Mouse (Mus musculus): ENCODE data around the gene Dscaml1. TPM values are rescaled to one million over a fixed set of nuclear protein-coding genes. Genes with fewer than 3 reads are reported as not detected.

Dscaml1 gene
- polyA plus RNA-seq, 1 experiment from 2014 or later: 1.3 TPM

DNA sequence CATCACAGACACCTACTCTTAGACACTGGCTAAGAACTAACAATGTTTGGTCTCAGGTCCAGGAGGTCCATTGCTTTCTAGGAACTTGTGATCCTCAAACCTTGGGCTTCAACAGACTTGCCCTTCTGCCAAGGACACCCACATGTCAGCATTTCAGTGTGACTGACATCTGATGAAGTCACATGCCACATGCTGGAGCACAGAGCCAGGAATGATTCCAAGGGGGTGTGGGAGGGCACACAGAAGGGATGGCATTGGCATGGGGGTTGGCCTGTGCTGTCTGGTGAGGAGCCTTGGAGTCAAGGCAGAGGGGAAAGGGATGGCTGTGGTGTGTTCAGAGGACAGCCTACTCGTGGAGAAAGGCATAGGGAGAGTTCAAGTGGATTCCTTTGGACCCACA is 210.9 kb downstream of the Dscaml1 start:
- 38% methylated on average over 1 of the region's 1 CpGs for WGBS
- no peak for ATAC-seq (ENCODE audit: insufficient number of reproducible peaks, low FRiP score, low TSS enrichment, low read depth)

DNA sequence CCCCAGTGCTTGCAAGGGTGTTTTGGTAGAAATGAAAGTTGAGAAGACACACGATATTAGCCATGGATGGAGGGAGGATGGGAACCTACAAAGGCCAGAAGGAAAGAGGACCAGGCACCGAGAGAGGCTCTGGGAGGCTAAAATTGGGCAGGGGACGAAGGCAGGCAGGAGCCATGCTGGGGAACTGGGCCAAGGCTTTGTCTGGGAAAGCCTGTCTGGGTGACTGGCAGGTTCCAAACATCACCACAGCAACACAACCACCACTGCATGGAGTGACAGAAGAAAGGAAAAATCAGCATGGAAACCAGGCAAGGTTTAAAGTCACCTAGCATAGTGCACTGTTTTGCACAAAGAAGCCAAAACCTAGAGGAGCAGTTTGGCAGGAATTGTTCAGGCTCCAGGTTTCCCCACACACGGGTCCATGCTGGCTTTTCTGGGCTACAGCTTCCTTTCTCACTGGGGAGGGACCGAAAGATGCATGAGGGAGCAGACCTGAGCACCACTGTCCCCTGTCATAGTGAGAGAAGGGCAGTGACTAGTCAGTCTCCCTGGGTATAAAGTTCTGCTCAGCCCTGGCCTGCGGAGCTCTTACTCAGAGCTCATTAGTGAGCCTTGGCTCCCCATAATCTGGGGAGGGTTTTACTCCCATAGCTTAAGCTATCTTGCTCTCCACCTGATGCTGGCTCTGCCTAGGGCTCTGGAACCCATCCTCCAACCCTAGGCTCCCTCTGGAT is 211.9 kb downstream of the Dscaml1 start:
- Histone ChIP-seq H3K4me1 (peaks cover 5% of the 10 kb centered on the region; the same call in 1 of the 2 replicates), H3K27ac (replicated peaks) (no peak overlapping the region), H3K36me3 (no peaks in the 10 kb centered on the region), H3K9ac (no peak overlapping the region), H3K9me3 (replicated peaks) (no peaks in the 10 kb centered on the region), H3K27me3 (no peaks in the 10 kb centered on the region), H3K4me3 (replicated peaks) (no peak overlapping the region), H3K4me2 (replicated peaks) (no peak overlapping the region)
- no peak for ATAC-seq (ENCODE audit: insufficient number of reproducible peaks, low FRiP score, low TSS enrichment, low read depth)
- 67% methylated on average over 6 of the region's 6 CpGs for WGBS

More for the DNA sequence above, 210.9 kb downstream of the Dscaml1 start:
- Histone ChIP-seq H3K27me3 (no peaks in the 10 kb centered on the region), H3K9me3 (replicated peaks) (no peaks in the 10 kb centered on the region), H3K4me1 (peaks cover 14% of the 10 kb centered on the region), H3K4me3 (replicated peaks) (no peak overlapping the region), H3K27ac (replicated peaks) (no peak overlapping the region), H3K4me2 (replicated peaks) (no peak overlapping the region), H3K9ac (no peak overlapping the region), H3K36me3 (no peaks in the 10 kb centered on the region)

DNA sequence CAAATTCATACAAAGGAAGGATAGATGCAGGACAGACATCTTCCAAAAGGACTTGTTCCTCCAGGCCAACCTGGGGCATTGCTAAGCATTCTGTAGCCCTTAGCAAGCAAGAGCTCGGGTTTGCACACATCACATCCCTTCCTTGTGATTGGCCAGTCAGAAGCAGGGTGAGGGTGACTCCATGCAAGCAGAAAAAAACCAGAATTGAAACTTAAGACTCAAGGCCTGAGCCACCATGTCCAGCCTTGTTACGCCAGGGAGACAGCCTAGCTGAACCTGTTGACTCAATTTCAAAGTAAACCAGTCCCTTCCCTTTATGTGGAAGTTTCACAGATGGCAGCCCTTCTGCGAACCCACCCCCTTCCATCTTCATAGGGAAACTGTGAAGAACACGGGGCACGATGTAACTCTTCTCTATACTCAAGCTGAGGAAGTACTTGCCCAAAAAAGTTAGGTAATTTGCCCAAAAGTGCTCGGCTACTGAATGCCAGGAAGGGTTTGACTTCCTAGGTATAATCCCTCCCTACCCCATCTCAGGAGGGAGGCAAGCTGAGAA is 218.5 kb downstream of the Dscaml1 start:
- Histone ChIP-seq H3K4me2 (replicated peaks) (no peak overlapping the region), H3K27ac (replicated peaks) (no peak overlapping the region), H3K27me3 (no peaks in the 10 kb centered on the region), H3K9me3 (replicated peaks) (no peaks in the 10 kb centered on the region), H3K4me1 (0 out of 2 replicates have a peak, but pooled peaks cover 3% of the 10 kb centered on the region), H3K36me3 (no peaks in the 10 kb centered on the region), H3K4me3 (replicated peaks) (no peak overlapping the region), H3K9ac (no peak overlapping the region)
- 58% methylated on average over 6 of the region's 6 CpGs for whole genome bisulfite sequencing
- ATAC-seq (ENCODE audit: insufficient number of reproducible peaks, low FRiP score, low TSS enrichment, low read depth): no peak

DNA sequence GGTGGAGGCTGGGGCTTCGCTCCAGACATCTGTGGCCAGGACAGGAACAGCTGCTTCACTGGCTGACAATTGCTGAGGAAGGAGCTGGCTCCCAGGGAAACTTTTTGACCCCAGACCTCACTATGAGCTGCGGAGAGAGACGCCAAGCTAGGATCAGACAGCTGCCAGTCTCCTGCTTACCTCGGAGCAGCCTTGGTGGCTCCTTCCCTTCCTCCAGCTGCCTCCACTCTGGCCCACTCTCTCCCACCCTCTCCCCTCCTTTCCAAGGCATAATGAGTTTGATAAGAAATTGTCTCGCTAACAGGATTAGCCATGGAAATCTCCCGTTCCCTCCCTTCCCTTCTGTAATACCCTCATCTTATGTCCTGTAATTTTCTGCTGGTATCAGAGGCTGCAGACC is 219.1 kb downstream of the Dscaml1 start:
- H3K4me1 ChIP-seq: 0 out of 2 replicates have a peak, but pooled peaks cover 3% of the 10 kb centered on the region
- no peaks in the 10 kb centered on the region for H3K27me3 ChIP-seq
- H3K27ac ChIP-seq (replicated peaks): no peak overlapping the region
- no peak overlapping the region for H3K9ac ChIP-seq
- H3K9me3 ChIP-seq (replicated peaks): no peaks in the 10 kb centered on the region
- H3K4me2 ChIP-seq (replicated peaks): no peak overlapping the region
- no peaks in the 10 kb centered on the region for H3K36me3 ChIP-seq
- no peak overlapping the region for H3K4me3 ChIP-seq (replicated peaks)
- 29% methylated on average over 6 of the region's 6 CpGs for WGBS
- ATAC-seq (ENCODE audit: insufficient number of reproducible peaks, low FRiP score, low TSS enrichment, low read depth): no peak

DNA sequence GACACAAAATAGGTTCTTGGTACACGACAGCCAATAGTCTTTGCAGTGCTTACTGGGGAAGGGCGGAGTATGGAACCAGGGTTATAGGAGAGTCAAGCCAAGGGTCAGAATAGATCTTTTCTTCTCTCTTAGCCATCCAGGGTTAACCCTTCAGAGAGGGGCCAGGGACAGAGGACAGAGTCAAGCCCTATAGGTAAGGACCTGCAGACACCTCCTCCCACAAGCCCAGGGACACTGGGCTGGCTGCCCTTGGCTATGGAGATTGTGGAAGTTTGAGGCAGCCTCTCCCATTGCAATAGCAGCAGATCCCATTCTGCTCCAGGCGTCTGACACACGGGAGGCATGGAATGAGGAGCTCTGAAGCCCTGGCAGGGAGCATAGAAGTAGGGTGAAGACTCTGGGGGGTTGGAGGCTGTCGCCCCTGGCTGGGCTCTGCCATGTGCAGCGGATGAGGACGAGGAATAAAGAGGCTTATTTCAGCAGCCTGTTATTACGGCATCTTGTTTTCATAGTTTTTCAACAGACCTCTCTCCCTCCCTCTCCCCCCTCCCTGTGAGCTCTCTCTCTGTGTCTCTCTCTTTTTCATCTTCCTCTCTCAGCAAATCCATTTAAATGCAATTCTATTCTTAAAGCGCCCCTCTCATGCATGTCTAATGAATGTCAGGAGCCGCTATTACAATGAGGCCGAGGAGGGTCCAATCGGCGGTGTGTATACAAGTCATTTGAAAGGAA is 224.8 kb downstream of the Dscaml1 start:
- Histone ChIP-seq H3K9ac (no peak overlapping the region), H3K4me3 (replicated peaks) (no peak overlapping the region), H3K27ac (replicated peaks) (no peak overlapping the region; the same call in 1 of the 2 replicates), H3K36me3 (no peaks in the 10 kb centered on the region), H3K4me1 (peaks cover 10% of the 10 kb centered on the region; the same call in 1 of the 2 replicates), H3K4me2 (replicated peaks) (no peak overlapping the region), H3K9me3 (replicated peaks) (no peaks in the 10 kb centered on the region), H3K27me3 (no peaks in the 10 kb centered on the region)
- no peak for ATAC-seq (ENCODE audit: insufficient number of reproducible peaks, low FRiP score, low TSS enrichment, low read depth)
- WGBS: 29% methylated on average over 13 of the region's 13 CpGs

DNA sequence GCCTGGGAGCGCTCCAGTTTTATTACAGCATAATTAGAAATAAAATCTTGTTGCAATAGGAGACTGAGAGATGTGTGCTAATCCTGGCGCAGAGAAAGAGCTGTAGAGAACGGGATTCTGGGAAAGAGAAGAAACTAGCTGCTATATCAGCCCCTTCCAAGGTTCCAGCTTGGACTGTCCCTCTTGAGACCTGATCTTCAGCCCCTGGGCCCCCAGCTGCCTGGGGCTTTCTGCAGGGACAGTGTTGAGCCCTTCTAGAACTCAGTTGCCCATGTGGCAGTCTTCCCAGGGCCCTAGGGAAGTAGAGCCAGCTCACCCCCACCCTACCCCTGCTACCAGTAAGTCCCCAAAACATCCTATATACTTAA is 225.4 kb downstream of the Dscaml1 start:
- Histone ChIP-seq H3K27me3 (no peaks in the 10 kb centered on the region), H3K9me3 (replicated peaks) (no peaks in the 10 kb centered on the region), H3K27ac (replicated peaks) (no peak overlapping the region; the same call in 1 of the 2 replicates), H3K4me1 (peaks cover 10% of the 10 kb centered on the region; the same call in 1 of the 2 replicates), H3K9ac (no peak overlapping the region), H3K4me3 (replicated peaks) (no peak overlapping the region), H3K4me2 (replicated peaks) (no peak overlapping the region), H3K36me3 (no peaks in the 10 kb centered on the region)
- no peak for ATAC-seq (ENCODE audit: insufficient number of reproducible peaks, low FRiP score, low TSS enrichment, low read depth)
- 41% methylated on average over 3 of the region's 3 CpGs for WGBS

DNA sequence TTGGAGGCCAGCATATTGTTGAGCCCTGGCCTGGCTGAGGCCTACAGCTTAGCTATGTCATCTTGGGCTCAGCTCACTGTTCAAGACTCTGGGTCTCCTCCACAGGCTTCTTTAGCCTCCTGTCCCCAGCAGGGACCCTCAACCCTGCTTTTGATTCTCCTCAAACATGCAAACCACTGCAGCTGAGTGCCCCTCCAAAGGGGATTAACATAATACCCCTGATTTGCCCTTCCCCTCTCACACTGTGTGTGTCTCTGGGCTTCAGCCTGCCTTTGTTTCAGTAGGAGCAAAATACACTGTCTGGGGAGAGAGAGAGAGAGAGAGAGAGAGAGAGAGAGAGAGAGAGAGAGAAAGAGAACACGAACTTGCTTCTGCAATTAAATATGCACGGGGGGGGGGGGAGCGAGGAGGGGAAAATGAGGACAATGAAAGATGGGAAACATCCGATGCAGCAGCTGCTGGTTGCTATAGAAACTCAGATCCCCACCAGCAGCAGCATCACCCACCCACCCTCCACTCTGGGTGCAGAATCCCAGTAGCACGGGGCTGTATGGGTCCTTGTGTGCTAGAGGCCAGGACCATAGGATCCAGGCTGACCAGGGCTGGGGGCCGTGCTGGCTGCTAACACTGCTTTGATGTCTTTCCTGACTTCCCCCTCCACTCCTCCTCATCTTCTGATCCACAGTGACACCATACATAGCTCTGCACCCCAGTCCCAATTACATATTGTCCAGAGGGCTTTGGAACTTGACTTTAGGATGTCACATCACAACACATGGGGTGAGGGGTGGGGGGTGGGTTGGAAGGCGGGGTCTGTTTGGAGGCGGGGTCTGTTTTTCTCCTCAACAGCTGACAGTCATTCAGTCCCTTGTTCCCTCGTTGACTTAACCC is 231.0 kb downstream of the Dscaml1 start:
- H3K4me1 ChIP-seq: peaks cover 4% of the 10 kb centered on the region; the same call in 1 of the 2 replicates
- H3K4me3 ChIP-seq (replicated peaks): no peak overlapping the region
- ATAC-seq (ENCODE audit: insufficient number of reproducible peaks, low FRiP score, low TSS enrichment, low read depth): 0 out of 2 replicates have a peak, but pooled peaks have one; percentile 35
- H3K9me3 ChIP-seq (replicated peaks): no peaks in the 10 kb centered on the region
- H3K9ac ChIP-seq: no peak overlapping the region
- no peaks in the 10 kb centered on the region for H3K27me3 ChIP-seq
- no peaks in the 10 kb centered on the region for H3K36me3 ChIP-seq
- WGBS: 15% methylated on average over 8 of the region's 9 CpGs
- no peak overlapping the region for H3K4me2 ChIP-seq (replicated peaks)
- no peak overlapping the region for H3K27ac ChIP-seq (replicated peaks)

DNA sequence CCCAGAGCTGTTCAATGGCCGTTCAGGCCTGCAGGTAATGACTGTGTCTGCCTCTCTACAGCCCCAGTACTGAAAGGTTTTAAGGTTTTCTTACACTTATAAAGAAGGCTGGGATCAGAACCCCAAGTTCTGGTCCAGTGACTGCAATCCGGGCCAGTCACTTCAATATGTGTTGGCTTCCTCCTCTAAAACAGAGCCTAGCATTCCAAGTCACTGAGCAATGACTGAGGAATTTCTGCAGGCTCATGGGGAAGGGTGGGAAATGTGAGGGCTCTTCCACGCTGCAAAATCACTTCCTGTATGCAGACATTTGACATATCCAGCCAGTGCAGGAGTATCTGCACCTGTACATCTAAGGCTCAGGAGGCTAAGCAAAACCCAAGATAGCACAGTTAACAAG is 233.8 kb downstream of the Dscaml1 start:
- WGBS: 55% methylated on average over 3 of the region's 3 CpGs

DNA sequence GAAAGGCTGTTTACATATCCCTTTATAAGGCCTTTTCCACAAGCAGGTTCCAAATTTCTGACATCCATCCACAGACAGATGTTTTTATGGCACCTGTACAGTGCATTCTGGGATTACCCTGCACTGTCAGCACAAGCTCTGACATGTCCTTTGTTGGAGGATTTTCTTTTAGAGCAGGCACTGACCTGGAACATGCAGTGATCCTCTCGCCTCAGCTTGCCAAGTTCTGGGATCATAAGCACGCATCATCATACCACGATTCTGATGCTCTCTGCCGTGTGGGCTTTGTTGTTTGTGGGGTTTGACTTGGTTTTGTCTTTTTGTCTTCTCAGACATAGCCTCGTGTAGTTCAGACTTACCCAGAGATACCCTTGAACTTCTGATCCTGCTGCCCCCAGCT is 236.0 kb downstream of the Dscaml1 start:
- Histone ChIP-seq H3K4me2 (replicated peaks) (no peak overlapping the region), H3K27ac (replicated peaks) (no peak overlapping the region), H3K36me3 (no peaks in the 10 kb centered on the region), H3K27me3 (no peaks in the 10 kb centered on the region), H3K4me1 (peaks cover 21% of the 10 kb centered on the region), H3K4me3 (replicated peaks) (no peak overlapping the region), H3K9ac (no peak overlapping the region), H3K9me3 (replicated peaks) (no peaks in the 10 kb centered on the region)
- ATAC-seq (ENCODE audit: insufficient number of reproducible peaks, low FRiP score, low TSS enrichment, low read depth): no peak
- WGBS: 48% methylated on average over 5 of the region's 5 CpGs

More for the DNA sequence above, 233.8 kb downstream of the Dscaml1 start:
- Histone ChIP-seq H3K9ac (no peak overlapping the region), H3K36me3 (no peaks in the 10 kb centered on the region), H3K4me2 (replicated peaks) (no peak overlapping the region), H3K27ac (replicated peaks) (no peak overlapping the region), H3K27me3 (no peaks in the 10 kb centered on the region), H3K4me3 (replicated peaks) (no peak overlapping the region), H3K9me3 (replicated peaks) (no peaks in the 10 kb centered on the region), H3K4me1 (peaks cover 20% of the 10 kb centered on the region)
- ATAC-seq (ENCODE audit: insufficient number of reproducible peaks, low FRiP score, low TSS enrichment, low read depth): no peak

DNA sequence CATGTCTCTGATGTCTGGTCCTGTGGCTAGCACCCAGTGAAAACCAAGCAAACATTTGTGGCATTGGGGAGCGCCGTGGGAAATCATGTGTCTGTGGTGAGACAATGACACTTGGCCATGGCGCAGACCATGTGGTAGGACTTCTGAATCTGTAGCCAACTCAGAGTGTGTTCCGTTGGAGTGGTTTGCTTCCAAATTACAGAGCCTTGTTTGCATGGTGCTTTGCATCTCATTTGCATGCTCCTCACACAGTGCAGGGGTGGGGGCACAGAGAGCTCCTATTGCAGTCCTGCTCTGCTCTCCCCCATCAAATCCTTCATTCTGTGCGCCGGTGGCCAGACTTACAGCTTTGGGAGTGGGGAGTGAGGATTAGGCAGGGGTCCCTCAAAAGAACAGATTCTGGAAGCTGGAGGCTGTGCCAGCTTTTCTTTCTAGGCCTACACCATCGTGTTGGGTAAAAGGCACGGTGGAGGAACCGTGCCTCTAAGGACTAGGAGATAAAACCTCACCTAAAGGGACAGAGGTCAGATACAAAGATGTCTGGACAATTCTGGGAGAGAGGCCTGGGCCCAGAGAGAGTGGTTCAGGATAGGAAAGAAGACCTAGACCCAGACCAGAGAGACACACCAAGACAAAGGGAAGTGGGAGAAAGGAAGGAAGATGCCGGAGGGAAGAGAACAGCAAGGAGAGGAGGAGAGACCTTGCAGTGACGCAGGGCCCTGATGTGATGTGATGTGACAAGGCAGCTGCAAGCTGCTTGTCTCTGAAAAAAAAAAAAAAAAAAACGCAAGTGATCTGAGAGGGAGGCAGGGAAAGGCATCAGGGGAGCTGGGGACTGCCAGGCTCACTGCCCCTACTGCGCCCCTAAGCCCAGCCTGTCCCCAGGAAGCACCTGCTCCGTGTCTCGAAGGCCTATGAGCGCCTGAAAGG is 237.2 kb downstream of the Dscaml1 start:
- Histone ChIP-seq H3K27ac (replicated peaks) (peak overlapping the region; percentile 71; the same call in 1 of the 2 replicates), H3K4me1 (peaks cover 21% of the 10 kb centered on the region)
- peak; percentile 25; the same call in 1 of the 2 replicates for ATAC-seq (ENCODE audit: insufficient number of reproducible peaks, low FRiP score, low TSS enrichment, low read depth)

More for the DNA sequence above, 237.2 kb downstream of the Dscaml1 start:
- whole genome bisulfite sequencing: 57% methylated on average over 16 of the region's 16 CpGs
- H3K4me3 ChIP-seq (replicated peaks): no peak overlapping the region
- H3K27me3 ChIP-seq: no peaks in the 10 kb centered on the region
- H3K4me2 ChIP-seq (replicated peaks): no peak overlapping the region
- H3K9ac ChIP-seq: no peak overlapping the region
- no peaks in the 10 kb centered on the region for H3K9me3 ChIP-seq (replicated peaks)
- H3K36me3 ChIP-seq: no peaks in the 10 kb centered on the region
